Mouse (Mus musculus) telencephalon, adult 2 months (tissue): ENCODE data around the gene Rps7.

ENCODE experiments used
- DNase-seq: peaks from one replicate; pipeline ENCODE4 v3.0.0-alpha.2; 2011; ENCODE audit warnings: low read depth, low spot score

Rps7 gene

GRCm38 (mm10) chr12:28635535-28636476, at the start of gene Rps7:
Gene Rps7 (minus strand): TSS chr12:28635953.
- DNase-seq: peak; percentile 97

DNA sequence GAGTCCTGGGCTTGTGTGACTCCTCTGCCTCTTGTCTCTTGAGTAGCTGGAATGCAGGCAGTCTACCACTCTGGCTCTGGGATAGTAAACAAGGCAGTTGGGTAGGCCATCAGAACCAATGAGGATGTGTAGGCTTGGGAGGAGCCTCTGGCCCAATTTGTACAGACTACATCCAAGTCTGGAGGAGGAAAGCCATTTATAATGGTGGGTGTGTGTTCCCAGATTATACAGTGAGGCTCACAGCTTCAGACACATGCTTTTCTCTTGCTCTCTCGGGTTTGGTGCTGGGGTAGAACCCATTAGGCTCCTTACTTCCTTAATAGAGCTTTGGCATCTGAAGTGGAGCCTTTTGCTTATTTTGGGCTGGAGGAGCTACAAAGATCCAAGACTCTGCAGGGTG, 48.9 kb upstream of the Rps7 start:
- no peak for DNase-seq

DNA sequence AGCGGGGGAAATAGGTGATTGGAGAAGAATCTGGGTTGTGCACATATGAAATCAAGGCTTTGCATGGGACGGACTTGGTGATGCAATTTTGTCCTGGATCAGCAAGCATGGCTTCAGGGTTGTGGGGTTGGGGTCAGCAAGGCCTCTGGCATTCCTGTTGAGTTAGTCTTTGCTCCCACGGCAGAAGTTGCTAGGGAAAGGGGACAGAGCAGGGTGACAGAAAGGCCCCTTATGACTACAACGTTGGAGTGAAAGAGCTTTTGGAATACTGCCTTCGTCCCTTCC, 40.1 kb upstream of the Rps7 start:
- DNase-seq: no peak

DNA sequence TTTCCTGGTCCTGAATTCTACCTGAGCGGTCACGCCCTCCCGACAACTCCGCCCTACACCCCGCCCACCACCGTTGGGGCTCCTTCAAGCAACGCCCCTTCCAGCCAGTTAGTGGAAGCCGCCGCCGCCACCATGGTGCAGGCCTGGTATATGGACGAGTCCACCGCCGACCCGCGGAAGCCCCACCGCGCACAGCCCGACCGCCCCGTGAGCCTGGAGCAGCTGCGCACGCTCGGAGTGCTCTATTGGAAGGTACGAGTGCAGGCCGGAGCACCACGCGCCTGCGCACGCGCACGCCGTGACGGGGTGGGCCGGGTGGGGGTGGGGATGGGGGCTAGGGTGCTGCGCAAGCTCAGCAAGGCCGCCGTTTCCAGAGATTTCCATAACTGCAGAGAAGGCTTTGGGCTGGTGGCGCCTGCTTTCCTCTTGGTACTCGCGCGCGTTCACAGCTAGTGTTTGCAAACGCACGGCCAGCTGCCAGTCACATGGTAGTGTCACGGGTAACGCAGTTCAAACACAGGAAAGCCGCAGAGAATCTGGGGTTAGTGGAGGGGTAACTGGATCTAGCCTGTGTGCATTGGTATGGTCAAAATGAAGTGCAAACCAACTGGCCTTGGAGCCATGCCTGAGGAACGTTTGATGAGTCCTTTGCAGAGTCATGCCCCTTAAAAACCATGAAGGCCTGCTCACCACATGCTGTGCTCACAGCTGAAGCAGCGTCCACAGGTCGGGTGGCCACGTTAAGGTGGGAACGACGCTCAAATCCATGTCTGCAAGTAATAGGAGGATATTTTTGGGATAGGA, 39.6 kb upstream of the Rps7 start, which contains the start of gene Adi1:
Gene Adi1, plus strand, starts transcription at position 111 of the 804 bp plus-strand sequence.
- DNase-seq: peak; percentile 83

GRCm38 (mm10) chr12:28674038-28674720, 38.4 kb upstream of the Rps7 start:
- DNase-seq: no peak

DNA sequence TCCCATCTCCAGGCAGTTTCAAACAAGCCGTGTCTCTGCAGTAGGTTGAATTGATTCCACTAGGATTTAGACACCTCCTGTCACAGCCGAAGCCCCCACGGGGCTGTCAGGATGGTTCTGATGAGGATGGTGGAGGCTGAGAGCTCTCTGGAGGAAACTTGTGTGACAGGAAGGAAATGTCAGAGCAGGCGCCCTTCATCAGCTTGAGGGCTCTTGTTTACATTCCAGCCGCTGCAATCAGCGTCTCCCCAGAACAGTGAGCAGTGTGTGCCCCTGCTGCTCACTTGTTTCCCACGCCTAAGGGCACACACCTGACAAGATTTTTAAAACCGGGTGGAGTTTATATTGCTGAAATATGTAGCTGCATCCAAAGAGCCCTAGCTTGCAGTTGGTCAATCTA, 31.5 kb upstream of the Rps7 start:
- DNase-seq: no peak

GRCm38 (mm10) chr12:28666734-28667133, 31.0 kb upstream of the Rps7 start:
- no peak for DNase-seq

GRCm38 (mm10) chr12:28662628-28663027, 26.9 kb upstream of the Rps7 start:
- no peak for DNase-seq

DNA sequence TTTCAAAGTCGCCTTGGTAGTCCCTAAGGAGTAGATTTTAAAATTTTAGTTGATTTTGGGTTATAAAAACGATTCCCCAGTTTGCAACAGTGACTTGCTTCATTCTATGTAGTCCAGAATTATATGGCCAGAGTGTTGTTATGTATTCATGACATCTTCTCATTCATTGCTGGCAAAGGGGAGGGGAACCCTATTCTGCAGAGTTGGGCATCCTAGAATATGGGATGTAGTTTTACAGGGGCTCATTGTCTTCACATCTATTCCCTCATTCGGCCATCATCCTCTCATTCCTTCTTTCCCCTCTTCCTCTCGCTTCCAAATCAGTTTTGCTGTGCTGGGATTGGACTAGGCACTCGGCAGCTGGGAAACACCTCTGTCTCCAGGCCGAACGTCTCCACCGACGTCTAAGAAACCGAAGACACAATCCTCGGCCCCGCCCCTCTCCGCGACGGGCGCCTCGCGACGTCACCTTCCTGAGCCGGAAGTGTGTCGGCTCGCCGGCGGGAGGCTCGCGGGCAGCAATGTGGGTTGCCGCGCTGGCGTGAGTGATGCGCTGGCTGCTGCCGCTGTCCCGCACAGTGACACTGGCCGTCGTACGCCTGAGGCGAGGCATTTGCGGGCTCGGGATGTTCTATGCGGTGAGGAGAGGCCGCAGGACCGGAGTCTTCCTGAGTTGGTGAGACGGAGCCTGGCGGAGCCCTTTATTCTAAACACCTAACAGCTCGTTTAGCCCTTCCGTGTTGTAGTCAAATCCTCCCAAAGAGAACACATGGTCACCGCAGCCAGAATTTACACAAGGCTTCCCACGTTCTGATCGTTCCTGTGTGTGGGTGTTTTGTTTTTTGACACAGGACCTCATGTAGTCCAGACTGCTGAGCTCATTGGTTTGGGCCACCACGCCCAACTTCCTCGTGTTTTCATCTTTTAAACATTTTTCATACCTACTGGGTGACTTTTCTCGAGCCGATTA, 13.7 kb upstream of the Rps7 start, which contains the start of gene Rnaseh1:
Gene Rnaseh1, plus strand, starts transcription at position 462 of the 970 bp plus-strand sequence.
- DNase-seq: peak; percentile 79

- DNase-seq: no peak
Observed at GRCm38 (mm10) chr12:28638778-28639177, 3.0 kb upstream of the Rps7 start.

DNA sequence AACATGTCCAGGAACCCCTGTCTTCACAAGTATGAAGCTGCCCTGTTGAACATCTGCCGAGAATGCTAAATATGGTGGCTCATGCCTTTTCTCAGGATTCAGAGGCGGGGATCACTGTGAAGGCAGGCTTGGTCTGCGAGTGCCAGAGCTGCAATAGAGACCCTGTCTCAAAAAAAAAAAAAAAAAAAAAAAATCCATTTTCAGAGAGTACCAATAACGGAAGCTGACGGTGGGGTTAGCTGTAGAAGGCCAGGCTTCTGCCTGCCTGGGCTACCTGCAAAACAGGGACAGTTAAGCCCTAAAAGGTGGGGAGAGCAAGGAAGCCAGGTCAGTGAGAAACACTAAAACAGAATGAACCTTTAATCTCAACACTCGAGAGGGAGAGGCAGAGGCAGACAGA, 790 bp upstream of the Rps7 start:
- DNase-seq: no peak

- no peak for DNase-seq
Observed at GRCm38 (mm10) chr12:28635058-28635534, 657 bp downstream of the Rps7 start.

DNA sequence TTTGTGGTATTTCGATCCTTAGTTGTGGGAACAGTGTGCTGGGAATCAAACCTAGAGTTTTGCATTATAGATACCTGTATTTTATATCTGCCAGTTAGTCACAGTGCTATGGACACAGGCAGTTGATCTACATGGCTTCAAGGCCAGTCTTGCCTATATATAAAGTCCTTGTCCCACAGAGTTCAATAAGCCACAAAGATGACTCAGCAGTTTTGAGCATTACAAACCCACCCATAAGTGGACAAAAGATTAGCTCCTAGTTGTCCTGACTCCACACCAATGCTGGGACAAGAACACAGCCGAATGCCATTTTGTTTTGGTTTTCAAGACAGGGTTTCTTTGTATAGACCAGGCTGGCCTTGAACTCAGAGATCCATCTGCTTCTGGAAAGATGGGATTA, 7.3 kb downstream of the Rps7 start:
- no peak for DNase-seq

GRCm38 (mm10) chr12:28627092-28627491, 8.7 kb downstream of the Rps7 start:
- DNase-seq: no peak

DNA sequence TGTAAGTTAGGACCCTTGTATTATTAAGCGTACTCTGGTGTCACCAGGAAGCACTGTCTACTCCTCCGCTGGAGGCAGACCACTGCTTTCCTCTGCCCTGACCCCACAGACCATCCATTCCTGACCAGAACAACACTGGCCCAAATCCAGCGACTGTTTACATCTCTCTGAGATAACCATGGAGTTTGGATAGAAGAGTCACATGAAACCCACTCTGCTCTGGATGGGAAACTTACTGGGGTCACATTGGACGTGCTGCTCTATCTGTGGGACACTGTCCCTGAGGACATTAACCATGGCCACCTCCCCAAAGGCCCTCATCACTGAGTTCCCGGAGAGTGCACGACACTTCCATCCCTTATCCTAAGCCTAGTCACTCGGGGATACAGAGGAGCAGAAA, 10.3 kb downstream of the Rps7 start:
- DNase-seq: no peak

- DNase-seq: no peak
Observed at GRCm38 (mm10) chr12:28624251-28624650, 11.5 kb downstream of the Rps7 start.

DNA sequence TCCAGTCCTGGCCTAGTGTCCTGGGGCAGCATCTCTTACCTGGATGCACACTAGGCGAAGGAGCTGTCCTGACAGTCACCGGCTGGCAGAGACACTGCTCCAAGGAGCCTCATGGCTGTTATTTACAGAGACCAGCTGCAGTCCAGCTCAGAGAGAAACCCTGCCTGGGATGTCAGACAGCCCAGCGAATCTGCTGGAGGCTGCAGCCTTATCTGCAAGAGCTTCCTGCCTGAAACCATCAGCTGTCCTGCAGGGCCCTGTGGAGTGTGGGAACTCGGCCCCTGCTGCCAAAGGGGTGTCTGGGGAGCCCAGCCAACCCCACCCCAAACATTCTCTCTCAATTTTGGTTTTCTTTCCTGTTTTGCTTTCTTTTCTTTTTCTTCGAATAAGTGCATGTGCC, 12.6 kb downstream of the Rps7 start, which contains the start of gene Colec11:
Gene Colec11, minus strand, starts transcription at position 183 of the 400 bp plus-strand sequence.
- DNase-seq: no peak

GRCm38 (mm10) chr12:28622641-28623040, 13.1 kb downstream of the Rps7 start:
- DNase-seq: no peak

GRCm38 (mm10) chr12:28622167-28622532, 13.6 kb downstream of the Rps7 start:
- DNase-seq: peak; percentile 70

GRCm38 (mm10) chr12:28621451-28622166, 14.1 kb downstream of the Rps7 start:
- DNase-seq: no peak
